Mouse (Mus musculus) hindbrain, embryonic 15.5 days (tissue): ENCODE measurements at regions not wholly inside any gene's neighbourhood (a gene's known extent, or its start where the extent isn't known, plus 50 kb on each side); places are given as distances from the start of the nearest gene placed in this dataset.

Experiments used
- ATAC-seq: fragments of 200-750 bp; cut with Nextera tagmentation; 2 replicates; pipeline ENCODE4 v1.8.0; 2017; ENCODE audit warnings: low read depth, moderate number of reproducible peaks, moderate TSS enrichment; ENCODE audit not compliant: low FRiP score
- H3K27ac ChIP-seq: fragments of 300-500 bp; sonication (generic); replicated peaks from 2 replicates; pipeline ENCODE4 v1.5.1; 2015; ENCODE audit warnings: mild to moderate bottlenecking, inconsistent platforms
- H3K27me3 ChIP-seq: fragments of 300-500 bp; sonication (generic); 2 replicates; pipeline ENCODE4 v1.6.1; 2015; ENCODE audit warnings: control low read depth, inconsistent platforms
- H3K36me3 ChIP-seq: fragments of 300-500 bp; sonication (generic); 2 replicates; pipeline ENCODE4 v1.6.1; 2015; ENCODE audit warnings: control low read depth, inconsistent platforms
- H3K4me1 ChIP-seq: fragments of 300-500 bp; sonication (generic); replicated peaks from 2 replicates; pipeline ENCODE4 v1.6.1; 2015; ENCODE audit warnings: control low read depth, inconsistent platforms
- H3K4me2 ChIP-seq: fragments of 300-500 bp; sonication (generic); 2 replicates; pipeline ENCODE4 v1.6.1; 2015; ENCODE audit warnings: moderate library complexity, mild to moderate bottlenecking, inconsistent platforms
- H3K4me3 ChIP-seq: fragments of 300-500 bp; sonication (generic); 2 replicates; pipeline ENCODE4 v1.5.1; 2015; ENCODE audit warnings: mild to moderate bottlenecking, inconsistent platforms
- H3K9ac ChIP-seq: fragments of 300-500 bp; sonication (generic); 2 replicates; pipeline ENCODE4 v1.6.1; 2015; ENCODE audit warnings: inconsistent platforms
- H3K9me3 ChIP-seq: fragments of 300-500 bp; sonication (generic); 2 replicates; pipeline ENCODE4 v1.6.1; 2016; ENCODE audit warnings: control low read depth, inconsistent platforms
- WGBS: fragments of 180-500 bp; shearing (Covaris S2); methylation state at CpG from one replicate; pipeline ENCODE4 v1.1.7; 2015; 5-methylcytosine and 5-hydroxymethylcytosine counted together

- Histone ChIP-seq H3K4me1 (no peaks in the 10 kb centered on the region), H3K9me3 (no peaks in the 10 kb centered on the region), H3K4me2 (no peak overlapping the region), H3K4me3 (no peak overlapping the region), H3K27ac (no peak overlapping the region), H3K9ac (no peak overlapping the region), H3K27me3 (no peaks in the 10 kb centered on the region), H3K36me3 (no peaks in the 10 kb centered on the region)
- 96% methylated on average over 2 of the region's 2 CpGs for WGBS
- ATAC-seq, result no peak
Observed at GRCm38 (mm10) chr3:37835687-37836086, 111.4 kb upstream of the Gm5148 start.

DNA sequence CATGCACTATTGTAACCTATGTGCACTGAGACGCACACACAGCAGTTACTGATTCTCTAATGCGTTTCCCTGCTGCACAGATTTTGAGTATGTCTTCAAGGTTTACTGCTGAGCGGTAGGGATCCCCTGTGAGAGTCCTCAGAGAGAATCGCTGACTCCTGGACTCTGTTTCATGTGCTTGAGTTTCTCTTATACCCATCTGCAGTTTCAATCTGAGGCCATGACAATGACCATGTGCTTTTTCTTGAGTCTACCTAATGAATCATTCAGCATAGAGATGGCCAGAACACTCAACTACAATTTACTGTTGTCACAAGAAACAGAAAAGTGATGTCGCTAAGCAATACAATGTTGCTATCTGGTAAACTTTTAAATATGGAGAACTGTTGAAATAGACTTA lies 110.8 kb upstream of the Gm5148 start:
- no peak for ATAC-seq
- Histone ChIP-seq H3K4me1 (no peaks in the 10 kb centered on the region), H3K9ac (no peak overlapping the region), H3K27me3 (no peaks in the 10 kb centered on the region), H3K4me3 (no peak overlapping the region), H3K4me2 (no peak overlapping the region), H3K27ac (no peak overlapping the region), H3K36me3 (no peaks in the 10 kb centered on the region), H3K9me3 (no peaks in the 10 kb centered on the region)
- WGBS, result 88% methylated on average over 5 of the region's 5 CpGs

- H3K27ac ChIP-seq, result no peak overlapping the region
- H3K36me3 ChIP-seq, result no peaks in the 10 kb centered on the region
- no peak overlapping the region for H3K9ac ChIP-seq
- no peak overlapping the region for H3K4me3 ChIP-seq
- H3K27me3 ChIP-seq, result no peaks in the 10 kb centered on the region
- H3K9me3 ChIP-seq, result no peaks in the 10 kb centered on the region
- no peaks in the 10 kb centered on the region for H3K4me1 ChIP-seq
- ATAC-seq, result no peak
- 85% methylated on average over 3 of the region's 3 CpGs for WGBS
- H3K4me2 ChIP-seq, result no peak overlapping the region
Observed at GRCm38 (mm10) chr3:37834626-37835025, 110.3 kb upstream of the Gm5148 start.

- no peak overlapping the region for H3K4me2 ChIP-seq
- no peaks in the 10 kb centered on the region for H3K4me1 ChIP-seq
- H3K4me3 ChIP-seq, result no peak overlapping the region
- 85% methylated on average over 4 of the region's 4 CpGs for WGBS
- ATAC-seq, result no peak
- no peaks in the 10 kb centered on the region for H3K9me3 ChIP-seq
- H3K36me3 ChIP-seq, result no peaks in the 10 kb centered on the region
- H3K27me3 ChIP-seq, result no peaks in the 10 kb centered on the region
- H3K27ac ChIP-seq, result no peak overlapping the region
- no peak overlapping the region for H3K9ac ChIP-seq
Observed at GRCm38 (mm10) chr3:37833387-37833786, 109.1 kb upstream of the Gm5148 start.

- H3K4me2 ChIP-seq, result no peak overlapping the region
- no peaks in the 10 kb centered on the region for H3K36me3 ChIP-seq
- H3K4me1 ChIP-seq, result no peaks in the 10 kb centered on the region
- H3K9ac ChIP-seq, result no peak overlapping the region
- no peaks in the 10 kb centered on the region for H3K27me3 ChIP-seq
- ATAC-seq, result no peak
- H3K9me3 ChIP-seq, result no peaks in the 10 kb centered on the region
- no peak overlapping the region for H3K4me3 ChIP-seq
- 100% methylated on average over 1 of the region's 1 CpGs for WGBS
- no peak overlapping the region for H3K27ac ChIP-seq
Observed at GRCm38 (mm10) chr3:37827546-37827945, 103.3 kb upstream of the Gm5148 start.

- Histone ChIP-seq H3K36me3 (no peaks in the 10 kb centered on the region), H3K4me2 (no peak overlapping the region), H3K9ac (no peak overlapping the region), H3K27ac (no peak overlapping the region), H3K4me1 (no peaks in the 10 kb centered on the region), H3K4me3 (no peak overlapping the region), H3K27me3 (no peaks in the 10 kb centered on the region), H3K9me3 (no peaks in the 10 kb centered on the region)
- no peak for ATAC-seq
- 94% methylated on average over 4 of the region's 4 CpGs for WGBS
Observed at GRCm38 (mm10) chr3:37825602-37826001, 101.3 kb upstream of the Gm5148 start.

DNA sequence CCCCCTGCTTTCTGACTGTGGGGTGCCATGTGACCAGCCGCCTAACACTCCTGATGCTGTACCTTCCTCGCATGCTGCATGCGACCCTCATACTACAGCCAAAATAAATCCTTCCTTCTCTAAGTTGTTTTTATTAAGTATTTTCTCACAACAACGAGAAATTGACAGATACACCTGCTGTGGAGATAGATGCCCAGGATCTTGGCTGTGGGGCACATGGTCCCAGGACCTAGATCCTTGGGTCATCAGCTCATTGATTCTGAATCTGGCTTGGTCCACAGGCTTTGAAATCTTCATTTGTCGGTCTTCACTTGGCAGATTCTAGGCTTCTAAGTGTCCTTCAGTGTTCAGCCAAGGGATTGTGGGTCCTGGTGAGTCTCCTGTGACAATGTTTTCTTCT lies 100.4 kb upstream of the Gm5148 start:
- 90% methylated on average over 5 of the region's 5 CpGs for WGBS
- Histone ChIP-seq H3K9ac (no peak overlapping the region), H3K36me3 (no peaks in the 10 kb centered on the region), H3K4me3 (no peak overlapping the region), H3K4me1 (no peaks in the 10 kb centered on the region), H3K27me3 (no peaks in the 10 kb centered on the region), H3K4me2 (no peak overlapping the region), H3K27ac (no peak overlapping the region), H3K9me3 (no peaks in the 10 kb centered on the region)
- no peak for ATAC-seq

- Histone ChIP-seq H3K27ac (no peak overlapping the region), H3K4me3 (no peak overlapping the region), H3K4me2 (no peak overlapping the region), H3K9me3 (no peaks in the 10 kb centered on the region), H3K27me3 (no peaks in the 10 kb centered on the region), H3K9ac (no peak overlapping the region), H3K36me3 (no peaks in the 10 kb centered on the region), H3K4me1 (no peaks in the 10 kb centered on the region)
- WGBS, result 94% methylated on average over 3 of the region's 3 CpGs
- ATAC-seq, result no peak
Observed at GRCm38 (mm10) chr3:37819503-37819902, 95.2 kb upstream of the Gm5148 start.

DNA sequence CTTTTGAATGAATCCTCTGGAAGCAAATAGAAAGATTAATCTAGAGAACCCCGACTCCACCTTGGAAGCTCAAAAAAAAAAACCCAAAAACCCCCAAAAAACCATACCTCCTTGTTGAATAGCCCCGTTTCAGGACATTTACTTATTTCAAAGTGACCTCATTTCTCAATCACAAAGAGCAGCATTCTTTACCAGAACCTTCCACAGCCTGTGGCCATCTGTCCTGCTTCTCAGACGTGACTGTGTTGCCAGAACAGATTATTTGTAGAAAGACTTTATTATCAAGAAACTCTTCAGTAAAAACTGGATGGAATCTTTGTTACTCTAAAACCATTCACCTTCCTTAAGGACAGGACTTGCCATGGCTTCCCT lies 93.1 kb upstream of the Gm5148 start:
- 60% methylated on average over 3 of the region's 3 CpGs for WGBS
- H3K27ac ChIP-seq, result peak overlapping the region; percentile 46

DNA sequence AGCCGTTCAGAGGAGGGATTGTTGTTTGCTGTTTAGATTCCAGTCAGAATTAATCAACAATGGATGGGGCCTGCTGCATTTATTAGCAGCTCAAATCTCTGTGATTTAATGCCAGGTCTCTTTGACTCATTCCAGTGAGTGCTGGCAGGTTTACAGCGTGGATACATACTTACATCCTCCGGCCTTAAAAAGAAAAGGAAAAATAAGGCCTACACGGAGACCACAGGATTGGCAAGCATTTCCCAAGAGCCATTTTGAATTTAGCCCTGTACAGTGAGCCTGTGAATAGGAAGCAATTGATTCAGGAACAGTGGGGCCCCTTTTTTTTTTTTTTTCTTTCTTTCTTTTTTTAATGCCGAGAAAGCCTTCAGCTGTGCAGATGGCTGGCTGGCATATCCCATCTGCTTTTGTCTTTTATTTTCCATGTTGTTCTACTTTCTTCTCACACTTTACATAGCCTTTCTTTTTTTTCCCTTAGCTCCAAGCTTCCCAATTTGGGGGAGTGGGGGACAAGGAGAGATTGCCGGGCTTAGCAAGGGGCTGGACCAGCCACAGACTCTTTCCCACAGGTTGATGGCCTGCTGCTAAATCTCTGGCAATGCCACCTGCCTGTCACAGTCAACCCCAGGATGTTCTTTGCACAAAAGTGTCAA lies 92.6 kb upstream of the Gm5148 start:
- no peaks in the 10 kb centered on the region for H3K27me3 ChIP-seq
- H3K9ac ChIP-seq, result no peak overlapping the region
- 29% methylated on average over 6 of the region's 6 CpGs for WGBS
- H3K4me2 ChIP-seq, result no peak overlapping the region
- no peak overlapping the region for H3K4me3 ChIP-seq
- H3K9me3 ChIP-seq, result no peaks in the 10 kb centered on the region
- H3K36me3 ChIP-seq, result no peaks in the 10 kb centered on the region
- ATAC-seq, result peak; percentile 80
- peak overlapping the region; percentile 46 for H3K27ac ChIP-seq
- H3K4me1 ChIP-seq, result no peaks in the 10 kb centered on the region

More for the DNA sequence above, 93.1 kb upstream of the Gm5148 start:
- H3K4me1 ChIP-seq, result no peaks in the 10 kb centered on the region
- H3K27me3 ChIP-seq, result no peaks in the 10 kb centered on the region
- no peaks in the 10 kb centered on the region for H3K9me3 ChIP-seq
- no peak overlapping the region for H3K4me3 ChIP-seq
- no peak overlapping the region for H3K4me2 ChIP-seq
- H3K36me3 ChIP-seq, result no peaks in the 10 kb centered on the region
- ATAC-seq, result no peak
- H3K9ac ChIP-seq, result no peak overlapping the region

GRCm38 (mm10) chr3:37815771-37816170 lies 91.5 kb upstream of the Gm5148 start:
- WGBS, result 93% methylated on average over 6 of the region's 6 CpGs
- ATAC-seq, result no peak
- no peak overlapping the region for H3K4me3 ChIP-seq
- H3K36me3 ChIP-seq, result no peaks in the 10 kb centered on the region
- no peaks in the 10 kb centered on the region for H3K27me3 ChIP-seq
- no peak overlapping the region for H3K27ac ChIP-seq
- H3K9me3 ChIP-seq, result no peaks in the 10 kb centered on the region
- no peak overlapping the region for H3K4me2 ChIP-seq
- no peak overlapping the region for H3K9ac ChIP-seq
- no peaks in the 10 kb centered on the region for H3K4me1 ChIP-seq

- Histone ChIP-seq H3K27me3 (no peaks in the 10 kb centered on the region), H3K36me3 (no peaks in the 10 kb centered on the region), H3K27ac (no peak overlapping the region), H3K4me3 (no peak overlapping the region), H3K4me1 (no peaks in the 10 kb centered on the region), H3K9ac (no peak overlapping the region), H3K4me2 (no peak overlapping the region), H3K9me3 (0 out of 2 replicates have a peak, but pooled peaks cover 7% of the 10 kb centered on the region)
- WGBS, result 90% methylated on average over 3 of the region's 3 CpGs
- ATAC-seq, result no peak
Observed at GRCm38 (mm10) chr3:37812936-37813335, 88.6 kb upstream of the Gm5148 start.

GRCm38 (mm10) chr3:37811429-37811828 lies 87.1 kb upstream of the Gm5148 start:
- no peak overlapping the region for H3K4me2 ChIP-seq
- 80% methylated on average over 2 of the region's 2 CpGs for WGBS
- H3K4me3 ChIP-seq, result no peak overlapping the region
- H3K36me3 ChIP-seq, result no peaks in the 10 kb centered on the region
- no peak overlapping the region for H3K27ac ChIP-seq
- 0 out of 2 replicates have a peak, but pooled peaks cover 7% of the 10 kb centered on the region for H3K9me3 ChIP-seq
- no peaks in the 10 kb centered on the region for H3K4me1 ChIP-seq
- no peaks in the 10 kb centered on the region for H3K27me3 ChIP-seq
- no peak overlapping the region for H3K9ac ChIP-seq
- no peak for ATAC-seq
